Mouse (Mus musculus) bone marrow, adult 2 months (tissue): Measurements from ENCODE around the gene Unc13d. TPM values are rescaled to one million over a fixed set of nuclear protein-coding genes. Genes with fewer than 3 reads are reported as not detected.
"Not testable (repeated sequence)": the region's sequence is repeated elsewhere in the genome, so short reads cannot be mapped to it uniquely, and the experiment has no call there.

Source experiments
- H3K27ac ChIP-seq: fragments of 200-500 bp; 2 replicates; pipeline ENCODE4 v1.5.1; 2012; ENCODE audit warnings: low read depth, mild to moderate bottlenecking, control low read depth, inconsistent platforms, low read length; ENCODE audit not compliant: control insufficient read depth, poor library complexity, insufficient read depth
- H3K4me1 ChIP-seq: fragments of 200-500 bp; 2 replicates; pipeline ENCODE4 v1.6.1; 2011; ENCODE audit warnings: low read length; ENCODE audit not compliant: control insufficient read depth, insufficient read depth
- H3K4me3 ChIP-seq: fragments of 200-500 bp; replicated peaks from 2 replicates; pipeline ENCODE3; 2011; ENCODE audit warnings: mild to moderate bottlenecking, low read depth, low read length, control low read depth; ENCODE audit not compliant: control insufficient read depth
- CTCF ChIP-seq: fragments of 200-500 bp; IDR thresholded peaks from 2 replicates; pipeline ENCODE4 v1.5.1; 2011; ENCODE audit warnings: low read length, control low read depth; ENCODE audit not compliant: control insufficient read depth, insufficient read depth
- POLR2A ChIP-seq: fragments of 200-500 bp; IDR thresholded peaks from 2 replicates; pipeline ENCODE4 v1.6.1; 2011; ENCODE audit warnings: low read depth, mild to moderate bottlenecking, control low read depth, low read length, borderline replicate concordance; ENCODE audit not compliant: control insufficient read depth
- WGBS: fragments of 180-500 bp; shearing (Covaris S2); methylation state at CpG from one replicate; pipeline ENCODE4 v1.1.7; 2018; 5-methylcytosine and 5-hydroxymethylcytosine counted together
- polyA plus RNA-seq: library from polyadenylated mRNA; stranded (reverse); fragments of >200 nt; gene quantifications from 2 replicates; pipeline ENCODE4 v1.2.4, GENCODE M21; 2011; ENCODE audit warnings: low replicate concordance; ENCODE audit not compliant: missing spikeins, insufficient read depth, insufficient read length

Unc13d gene
- polyA plus RNA-seq, 1 experiment, result 63.0 TPM

DNA sequence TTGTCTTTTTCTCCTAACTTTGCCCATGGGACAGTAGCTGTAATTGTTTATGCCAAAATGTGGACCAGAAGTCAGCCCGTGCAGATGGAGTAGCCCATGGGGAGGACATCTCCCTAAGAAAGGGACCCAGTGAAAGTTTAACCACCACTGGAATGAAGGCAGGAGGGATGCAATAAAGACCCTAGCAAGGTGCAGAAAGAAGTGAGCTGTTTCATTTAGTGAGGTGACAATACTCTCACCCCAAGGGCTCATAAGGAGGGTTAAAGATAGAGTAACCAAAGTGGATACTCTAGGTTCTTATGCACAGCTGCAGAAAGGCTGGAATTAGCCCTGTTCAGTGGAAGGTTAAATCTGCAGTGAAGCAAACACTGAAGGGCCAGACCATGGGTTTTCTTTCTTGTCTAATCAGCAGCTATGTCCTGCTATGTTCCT is 58.4 kb downstream of the Unc13d start:
- Histone ChIP-seq H3K4me3 (no peak overlapping the region), H3K4me1 (no peaks in the 10 kb centered on the region), H3K27ac (no peak overlapping the region)
- WGBS, result 89% methylated on average over 1 of the region's 1 CpGs
- TF ChIP-seq POLR2A (no peak), CTCF (no peak)

DNA sequence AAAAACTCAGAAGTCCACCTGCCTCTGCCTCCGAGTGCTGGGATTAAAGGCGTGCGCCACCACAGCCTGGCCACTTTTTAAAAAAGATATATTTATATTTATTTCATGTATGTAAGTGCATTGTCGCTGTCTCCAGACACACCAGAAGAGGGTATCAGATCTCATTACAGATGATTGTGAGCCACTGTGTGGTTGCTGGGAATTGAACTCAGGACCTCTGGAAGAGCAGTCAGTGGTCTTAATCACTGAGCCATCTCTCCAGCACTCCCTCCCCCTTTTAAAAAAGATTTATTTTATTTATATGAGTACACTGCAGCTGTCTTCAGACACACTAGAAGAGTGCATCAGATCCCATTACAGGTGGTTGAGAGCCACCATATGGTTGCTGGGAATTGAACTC is 58.9 kb downstream of the Unc13d start:
- 92% methylated on average over 4 of the region's 4 CpGs for WGBS

DNA sequence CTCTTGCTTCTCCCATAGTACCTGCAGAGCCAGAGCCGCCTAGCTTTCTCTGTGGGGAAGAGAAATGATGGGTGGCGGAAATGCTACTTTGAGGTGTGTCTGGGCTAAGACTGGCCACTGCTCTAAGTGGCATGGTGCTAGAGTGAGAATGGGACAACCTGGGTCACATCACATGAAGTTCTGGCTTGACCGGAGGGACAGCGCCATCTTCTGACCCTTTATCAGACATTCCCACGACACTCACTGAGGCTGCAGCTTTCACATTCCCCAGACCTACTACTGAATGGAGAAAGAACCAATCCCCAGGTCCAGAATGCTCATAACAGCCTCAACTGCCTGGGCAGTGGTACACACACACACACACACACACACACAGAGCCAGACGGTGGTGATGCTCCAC is 59.7 kb downstream of the Unc13d start:
- TF ChIP-seq POLR2A (no peak), CTCF (peak; percentile 82)
- Histone ChIP-seq H3K4me1 (no peaks in the 10 kb centered on the region), H3K27ac (no peak overlapping the region), H3K4me3 (no peak overlapping the region)
- 42% methylated on average over 6 of the region's 6 CpGs for WGBS

More for the DNA sequence above, 58.9 kb downstream of the Unc13d start:
- H3K4me3 ChIP-seq, H3K27ac ChIP-seq, H3K4me1 ChIP-seq: not testable (repeated sequence)

DNA sequence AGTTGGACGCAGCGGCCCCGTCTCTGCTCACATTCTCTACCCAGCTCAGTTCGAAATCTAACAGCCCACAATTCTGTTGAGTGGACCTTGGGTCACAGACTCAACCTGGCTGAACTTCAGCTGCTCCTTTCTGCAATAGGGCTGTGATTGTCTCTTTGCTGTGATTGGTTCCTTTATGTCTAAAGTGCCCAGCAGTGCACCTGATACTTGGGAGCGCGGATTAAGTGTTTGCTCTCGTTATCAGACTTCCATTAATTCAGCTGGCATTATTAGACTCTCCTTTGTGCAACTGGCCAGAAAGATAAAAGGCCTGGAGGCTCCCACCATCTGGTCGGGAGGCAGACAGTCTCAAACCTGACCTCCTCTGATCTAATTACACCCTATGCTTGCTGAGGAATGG is 62.9 kb downstream of the Unc13d start:
- Histone ChIP-seq H3K4me3 (no peak overlapping the region), H3K27ac (no peak overlapping the region), H3K4me1 (no peaks in the 10 kb centered on the region)
- WGBS, result 75% methylated on average over 8 of the region's 8 CpGs
- TF ChIP-seq CTCF (no peak), POLR2A (no peak)

DNA sequence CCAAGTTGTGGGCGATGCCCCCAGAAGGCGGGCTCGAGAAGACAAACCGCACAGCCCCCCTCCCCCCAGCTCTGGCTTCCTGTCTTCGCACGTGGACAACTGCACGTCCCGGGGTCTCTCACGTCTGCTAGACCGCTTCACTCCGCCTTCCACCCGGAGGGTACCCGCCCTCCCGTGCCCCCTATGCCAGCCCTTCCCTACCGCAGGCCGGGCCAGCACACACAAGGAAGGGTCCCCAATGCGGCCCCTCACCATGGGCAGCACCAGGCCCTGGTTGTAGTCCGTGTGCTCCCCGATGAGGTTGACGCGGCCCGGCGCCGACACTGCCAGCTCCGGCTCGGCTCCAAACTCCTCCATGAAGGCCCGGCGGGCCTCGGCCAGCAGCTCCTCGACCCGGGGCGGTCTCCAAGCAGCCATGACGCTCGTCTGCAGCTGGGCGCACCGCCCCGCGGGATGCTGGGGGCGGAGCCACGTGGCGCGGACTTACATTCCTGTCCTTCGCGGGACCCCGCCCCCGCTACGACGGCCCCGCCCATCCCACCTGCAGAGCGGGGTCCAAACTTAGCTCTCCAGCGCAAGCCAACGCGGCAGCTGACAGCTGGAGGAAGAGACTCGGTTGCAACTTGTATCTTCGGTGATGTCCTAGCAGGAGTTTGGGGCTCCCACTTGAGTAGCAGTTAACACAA is 65.4 kb downstream of the Unc13d start, which contains the start of gene Galk1:
Gene Galk1 (minus strand): TSS at position 458 of the 686 bp plus-strand sequence.
- no peaks in the 10 kb centered on the region for H3K4me1 ChIP-seq
- TF ChIP-seq POLR2A (peak; percentile 40; the same call in 1 of the 2 replicates), CTCF (no peak)
- WGBS, result under 1% methylated on average over 55 of the region's 55 CpGs
- H3K4me3 ChIP-seq, result peak within 1 kb of the TSS; percentile 65
- H3K27ac ChIP-seq, result peak within 1 kb of the TSS; percentile 67

Other genes with a start within 250 kb of the Unc13d start
- gene Myo15b, start 219.6 kb downstream of the Unc13d start, polyA plus RNA-seq, result 0.57 TPM in 1 of 2 replicates, not detected in the other
- gene Smim5, start 178.0 kb downstream of the Unc13d start, polyA plus RNA-seq, result 44.8 and 74.9 TPM in 2 replicates
- 4.4 and 13.1 TPM in 2 replicates for gene Smim6, start 165.9 kb downstream of the Unc13d start, polyA plus RNA-seq
- gene Sap30bp, start 144.7 kb downstream of the Unc13d start, polyA plus RNA-seq, result 12.8 and 21.7 TPM in 2 replicates
- gene Recql5, start 144.5 kb downstream of the Unc13d start, polyA plus RNA-seq, result 17.4 and 40.9 TPM in 2 replicates
- gene Itgb4, start 103.3 kb downstream of the Unc13d start, polyA plus RNA-seq, result 0.47 and 1.7 TPM in 2 replicates
- 16.7 and 27.0 TPM in 2 replicates for gene Galk1, start 65.2 kb downstream of the Unc13d start, polyA plus RNA-seq
- 386 and 402 TPM in 2 replicates for gene H3f3b, start 50.0 kb downstream of the Unc13d start, polyA plus RNA-seq
- 11.8 and 43.0 TPM in 2 replicates for gene Unk, start 47.6 kb downstream of the Unc13d start, polyA plus RNA-seq
- 55.0 and 68.0 TPM in 2 replicates for gene Wbp2, start 9.0 kb upstream of the Unc13d start, polyA plus RNA-seq
- 3.1 and 8.9 TPM in 2 replicates for gene Trim47, start 49.2 kb upstream of the Unc13d start, polyA plus RNA-seq
- gene Trim65, start 53.2 kb upstream of the Unc13d start, polyA plus RNA-seq, result 5.2 and 8.2 TPM in 2 replicates
- 28.0 and 38.3 TPM in 2 replicates for gene Mrpl38, start 60.9 kb upstream of the Unc13d start, polyA plus RNA-seq
- gene Fbf1, start 90.2 kb upstream of the Unc13d start, polyA plus RNA-seq, result 10.8 and 16.1 TPM in 2 replicates
- gene Ten1, start 120.9 kb upstream of the Unc13d start, polyA plus RNA-seq, result 20.2 and 30.0 TPM in 2 replicates
- 9.8 and 20.0 TPM in 2 replicates for gene Acox1, start 121.1 kb upstream of the Unc13d start, polyA plus RNA-seq
- 0.30 TPM in 1 of 2 replicates, not detected in the other for gene Evpl, start 160.1 kb upstream of the Unc13d start, polyA plus RNA-seq
- 23.8 and 44.5 TPM in 2 replicates for gene Srp68, start 196.3 kb upstream of the Unc13d start, polyA plus RNA-seq
- gene Galr2, start 203.0 kb upstream of the Unc13d start, polyA plus RNA-seq, result not detected in 2 replicates
- gene Exoc7, start 229.3 kb upstream of the Unc13d start, polyA plus RNA-seq, result 39.1 and 47.2 TPM in 2 replicates